Mouse (Mus musculus) liver, embryonic 14 days (tissue): ENCODE data around the gene Tgif2. TPM values are rescaled to one million over a fixed set of nuclear protein-coding genes. Genes with fewer than 3 reads are reported as not detected.

Source experiments
- polyA plus RNA-seq: library from polyadenylated mRNA; depleted of rRNA; stranded (reverse); fragments of >200 nt; gene quantifications from 2 replicates; pipeline ENCODE4 v1.2.3, GENCODE M21; 2012; rRNA removed

The Tgif2 gene
- polyA plus RNA-seq = 4.6 and 4.7 TPM in 2 replicates

GRCm38 (mm10) chr2:156839319-156840191, at the start of gene Tgif2:
Gene Tgif2 (plus strand): TSS chr2:156840007.

GRCm38 (mm10) chr2:156857835-156858234, 18.0 kb downstream of the Tgif2 start, which contains the start of gene 4930518I15Rik:
Gene 4930518I15Rik (minus strand): TSS chr2:156857946.

GRCm38 (mm10) chr2:156862772-156863486, 23.1 kb downstream of the Tgif2 start, which contains the start of gene Rab5if:
Gene Rab5if (plus strand): TSS chr2:156863128.

DNA sequence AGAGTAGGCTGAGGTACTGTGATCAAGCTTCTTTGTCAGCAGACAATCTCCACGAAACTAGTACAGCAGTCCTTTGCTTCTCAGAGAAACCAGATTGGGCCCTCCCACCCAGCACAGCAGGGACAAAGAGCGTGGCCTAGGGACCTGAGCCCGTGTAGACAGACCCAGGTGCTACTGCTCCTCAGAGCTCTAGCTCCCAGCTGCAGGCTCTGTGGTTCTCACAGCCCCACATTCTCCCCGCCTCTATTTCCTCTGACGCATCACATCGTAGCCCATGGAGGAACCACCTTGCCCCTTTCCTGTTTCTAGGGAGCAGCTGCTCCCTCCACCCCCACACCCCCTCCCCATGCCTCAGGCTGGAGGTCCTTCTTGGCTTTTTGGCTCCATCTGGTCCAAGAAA, 47.2 kb downstream of the Tgif2 start, which contains the start of gene Sla2:
Gene Sla2, minus strand, starts transcription at position 176 of the 400 bp plus-strand sequence.

Other genes starting within 250 kb of the Tgif2 start
- gene Dlgap4, start 226.3 kb upstream of the Tgif2 start, polyA plus RNA-seq = 6.0 and 7.4 TPM in 2 replicates
- 25.4 and 26.0 TPM in 2 replicates for gene Myl9, start 64.6 kb upstream of the Tgif2 start, polyA plus RNA-seq
- 0.83 and 1.0 TPM in 2 replicates for gene 4930518I15Rik, start 17.9 kb downstream of the Tgif2 start, polyA plus RNA-seq
- gene Rab5if, start 23.1 kb downstream of the Tgif2 start, polyA plus RNA-seq = 77.1 and 94.6 TPM in 2 replicates
- gene Sla2, start 47.2 kb downstream of the Tgif2 start, polyA plus RNA-seq = 0.90 and 0.93 TPM in 2 replicates
- 28.4 and 33.4 TPM in 2 replicates for gene Ndrg3, start 152.0 kb downstream of the Tgif2 start, polyA plus RNA-seq
- gene Dsn1, start 167.1 kb downstream of the Tgif2 start, polyA plus RNA-seq = 19.1 and 21.6 TPM in 2 replicates
- 1.6 and 1.8 TPM in 2 replicates for gene Soga1, start 239.2 kb downstream of the Tgif2 start, polyA plus RNA-seq
- gene Tldc2, start 247.0 kb downstream of the Tgif2 start, polyA plus RNA-seq = 0.06 and 0.13 TPM in 2 replicates